Mouse (Mus musculus): ENCODE results near the gene Dab2ip.

DNA sequence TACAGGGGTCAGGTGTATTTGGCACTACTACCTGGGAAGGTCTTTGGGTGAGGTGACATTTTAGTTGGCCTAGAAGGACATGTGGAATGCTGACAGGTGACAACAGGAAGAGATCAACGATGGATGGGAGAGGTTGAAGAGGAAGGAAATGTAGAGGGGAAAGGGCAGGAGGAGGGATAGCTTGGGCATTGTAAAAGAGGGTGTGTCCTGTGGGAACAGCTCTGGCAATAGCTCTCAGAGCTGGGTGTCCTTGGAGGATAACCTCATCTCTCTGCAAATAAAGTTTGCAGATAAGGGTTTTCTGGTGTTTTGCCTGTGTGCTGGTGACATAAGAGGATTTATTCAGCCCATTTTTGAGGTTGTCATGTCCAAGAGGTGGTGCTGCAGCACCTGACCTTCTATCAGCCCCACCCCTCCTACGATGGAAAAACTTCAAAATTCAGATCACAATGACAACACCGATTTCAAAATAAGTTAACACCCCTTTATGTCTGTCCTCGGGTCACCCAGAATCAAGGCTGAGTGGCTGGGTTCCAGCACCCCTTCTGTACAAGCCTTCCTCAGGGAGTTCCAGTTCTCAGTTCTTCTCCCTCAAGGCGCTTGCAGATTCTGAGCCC is 101.6 kb downstream of the Dab2ip start:
- TF ChIP-seq CTCF (IDR thresholded peaks at IDR 0.05; ENCODE audit: control insufficient read depth, insufficient read depth, low read length) (no peak), POLR2A (IDR thresholded peaks at IDR 0.05; ENCODE audit: borderline replicate concordance, control insufficient read depth, low read depth, low read length) (no peak)
